Mouse (Mus musculus) G1E (cell line): ENCODE measurements around the gene Slc36a3. TPM values are rescaled to one million over a fixed set of nuclear protein-coding genes. Genes with fewer than 3 reads are reported as not detected.

Experiments
- ATAC-seq: 2 replicates; pipeline ENCODE4 v1.8.0; 2016; ENCODE audit warnings: mild to moderate bottlenecking; ENCODE audit not compliant: insufficient number of reproducible peaks, poor library complexity, low FRiP score, severe bottlenecking; ENCODE audit errors: extremely low read depth
- DNase-seq: peaks from one replicate; pipeline ENCODE4 v3.0.0; 2012; ENCODE audit warnings: low spot score
- H3K27me3 ChIP-seq: 2 replicates; pipeline ENCODE4 v1.6.1; 2012; ENCODE audit warnings: mild to moderate bottlenecking, low read length, inconsistent platforms; ENCODE audit not compliant: insufficient read depth
- H3K36me3 ChIP-seq: replicated peaks from 2 replicates; pipeline ENCODE3; 2012; ENCODE audit warnings: mild to moderate bottlenecking, inconsistent platforms
- H3K4me1 ChIP-seq: 2 replicates; pipeline ENCODE4 v1.6.1; 2012; ENCODE audit warnings: low read depth, low read length, inconsistent platforms, mixed read lengths; ENCODE audit not compliant: insufficient read depth
- H3K4me3 ChIP-seq: 2 replicates; pipeline ENCODE4 v1.5.1; 2012; ENCODE audit warnings: low read depth, mild to moderate bottlenecking, inconsistent platforms, low read length, moderate library complexity, mixed read lengths
- H3K9me3 ChIP-seq: replicated peaks from 2 replicates; pipeline ENCODE4 v1.6.1; 2012; ENCODE audit warnings: inconsistent platforms
- CTCF ChIP-seq: IDR thresholded peaks from 2 replicates; pipeline ENCODE4 v1.5.1; 2012; ENCODE audit warnings: low read depth, low read length, inconsistent platforms, mixed read lengths
- GATA1 ChIP-seq: IDR thresholded peaks from 2 replicates; pipeline ENCODE4 v1.6.1; 2012; ENCODE audit warnings: borderline replicate concordance, low read length, inconsistent platforms, mixed read lengths
- GATA2 ChIP-seq: IDR thresholded peaks from 2 replicates; pipeline ENCODE4 v1.6.1; 2012; ENCODE audit warnings: low read depth, low read length, inconsistent platforms, borderline replicate concordance
- POLR2AphosphoS5 ChIP-seq: IDR thresholded peaks from 2 replicates; pipeline ENCODE4 v1.6.1; 2012; ENCODE audit warnings: low read depth, low read length, inconsistent platforms; ENCODE audit not compliant: insufficient replicate concordance
- TAL1 ChIP-seq: conservative IDR thresholded peaks from 2 replicates; pipeline ENCODE4 v1.6.1; 2012; ENCODE audit warnings: low read depth, low read length, inconsistent platforms, mixed read lengths
- polyA plus RNA-seq: library from polyadenylated mRNA; stranded (reverse); fragments of >175 nt; gene quantifications from 2 replicates; pipeline ENCODE4 v1.2.3, GENCODE M21; 2012
- total RNA-seq, 2 experiments: library from RNA; stranded (forward) in 1 of 2; stranded (reverse) in 1 of 2; fragments of 200-1000 nt in 1 of 2; fragments of >200 nt in 1 of 2; fragmentation: Nextera tagmentation in 1 of 2; gene quantifications; 2 replicates each; pipeline ENCODE4 v1.2.3; 2014 to 2017

Gene Slc36a3
- total and polyA plus RNA-seq, 3 experiments: 0.16 TPM; not detected in 2

GRCm38 (mm10) chr11:55106636-55107035 is 44.9 kb downstream of the Slc36a3 start:
- Histone ChIP-seq H3K4me1 (no peaks in the 10 kb centered on the region), H3K27me3 (peaks cover under 1% of the 10 kb centered on the region), H3K36me3 (no peaks in the 10 kb centered on the region), H3K9me3 (no peaks in the 10 kb centered on the region), H3K4me3 (no peak overlapping the region)
- TF ChIP-seq GATA1: no peak
- TF ChIP-seq GATA2: no peak
- no peak for ATAC-seq
- DNase-seq: no peak

GRCm38 (mm10) chr11:55105389-55105788 is 46.1 kb downstream of the Slc36a3 start:
- ATAC-seq (no peak), DNase-seq (no peak)
- Histone ChIP-seq H3K9me3 (no peaks in the 10 kb centered on the region), H3K27me3 (peaks cover 5% of the 10 kb centered on the region), H3K4me1 (no peaks in the 10 kb centered on the region), H3K36me3 (no peaks in the 10 kb centered on the region), H3K4me3 (no peak overlapping the region)
- TF ChIP-seq CTCF (no peak), GATA1 (no peak), GATA2 (no peak)

GRCm38 (mm10) chr11:55103229-55103628 is 48.3 kb downstream of the Slc36a3 start:
- Histone ChIP-seq H3K4me1 (no peaks in the 10 kb centered on the region; the same call in 1 of the 2 replicates), H3K36me3 (no peaks in the 10 kb centered on the region), H3K4me3 (no peak overlapping the region), H3K27me3 (peaks cover 5% of the 10 kb centered on the region; the same call in 1 of the 2 replicates), H3K9me3 (no peaks in the 10 kb centered on the region)
- no peak for DNase-seq
- no peak for ATAC-seq
- TF ChIP-seq GATA2 (no peak), CTCF (no peak), GATA1 (no peak), TAL1 (no peak), POLR2AphosphoS5 (no peak)

- DNase-seq (no peak), ATAC-seq (no peak)
- Histone ChIP-seq H3K4me1 (no peaks in the 10 kb centered on the region; the same call in 1 of the 2 replicates), H3K9me3 (peaks cover 5% of the 10 kb centered on the region), H3K4me3 (no peak overlapping the region), H3K36me3 (no peaks in the 10 kb centered on the region), H3K27me3 (peaks cover 10% of the 10 kb centered on the region)
- TF ChIP-seq CTCF (no peak), POLR2AphosphoS5 (no peak), GATA2 (no peak), TAL1 (no peak), GATA1 (no peak)
Measured at GRCm38 (mm10) chr11:55102015-55102414, 49.5 kb downstream of the Slc36a3 start.

- no peak for TF ChIP-seq GATA2
- TF ChIP-seq CTCF: no peak
- TF ChIP-seq TAL1: no peak
- no peak for TF ChIP-seq GATA1
- TF ChIP-seq POLR2AphosphoS5: no peak
- Histone ChIP-seq H3K9me3 (peaks cover 5% of the 10 kb centered on the region), H3K36me3 (no peaks in the 10 kb centered on the region), H3K4me3 (no peak overlapping the region), H3K27me3 (peaks cover 10% of the 10 kb centered on the region), H3K4me1 (no peaks in the 10 kb centered on the region; the same call in 1 of the 2 replicates)
- ATAC-seq: no peak
- no peak for DNase-seq
Measured at GRCm38 (mm10) chr11:55099868-55100267, 51.6 kb downstream of the Slc36a3 start.

- no peak for ATAC-seq
- Histone ChIP-seq H3K36me3 (no peaks in the 10 kb centered on the region), H3K9me3 (peaks cover 5% of the 10 kb centered on the region), H3K4me3 (no peak overlapping the region), H3K4me1 (no peaks in the 10 kb centered on the region; the same call in 1 of the 2 replicates), H3K27me3 (peaks cover 10% of the 10 kb centered on the region)
- no peak for DNase-seq
- TF ChIP-seq POLR2AphosphoS5: no peak
- no peak for TF ChIP-seq CTCF
- TF ChIP-seq GATA1: no peak
- no peak for TF ChIP-seq GATA2
- TF ChIP-seq TAL1: no peak
Measured at GRCm38 (mm10) chr11:55099019-55099771, 52.3 kb downstream of the Slc36a3 start.
